Mouse (Mus musculus) liver, postnatal 0 days (tissue): ENCODE results near the gene Poglut1.

Source experiments
- CTCF ChIP-seq: sonication (generic); IDR thresholded peaks from 2 replicates; pipeline ENCODE4 v1.5.1; 2016; ENCODE audit warnings: antibody characterized with exemption, low read depth
- EP300 ChIP-seq: IDR thresholded peaks from 2 replicates; pipeline ENCODE4 v1.6.1; 2016; ENCODE audit warnings: antibody characterized with exemption, low read depth, mild to moderate bottlenecking

- TF ChIP-seq CTCF = no peak
- peak; percentile 74 for TF ChIP-seq EP300
Observed at GRCm38 (mm10) chr16:38481327-38481726, 68.7 kb downstream of the Poglut1 start.
